Mouse (Mus musculus) embryonic facial prominence, embryonic 14.5 days (tissue): ENCODE results near the gene Klk1b11. TPM values are rescaled to one million over a fixed set of nuclear protein-coding genes. Genes with fewer than 3 reads are reported as not detected.
"Not testable (repeated sequence)": the region's sequence is repeated elsewhere in the genome, so short reads cannot be mapped to it uniquely, and the experiment has no call there.

Source experiments
- ATAC-seq: fragments of 200-750 bp; cut with Nextera tagmentation; 2 replicates; pipeline ENCODE4 v1.8.0; 2017; ENCODE audit warnings: low read depth, moderate number of reproducible peaks, moderate TSS enrichment
- DNase-seq: peaks from one replicate; pipeline ENCODE4 v3.0.0-alpha.2; 2015; ENCODE audit warnings: low spot score
- H3K27ac ChIP-seq: fragments of 300-500 bp; sonication (generic); replicated peaks from 2 replicates; pipeline ENCODE4 v1.5.1; 2014; ENCODE audit warnings: low read depth, mild to moderate bottlenecking, low read length, moderate library complexity
- H3K27me3 ChIP-seq: fragments of 300-500 bp; sonication (generic); replicated peaks from 2 replicates; pipeline ENCODE4 v1.6.1; 2014; ENCODE audit warnings: low read length; ENCODE audit not compliant: control insufficient read depth, insufficient read depth
- H3K36me3 ChIP-seq: fragments of 300-500 bp; sonication (generic); 2 replicates; pipeline ENCODE4 v1.6.1; 2014; ENCODE audit warnings: low read length, mixed read lengths; ENCODE audit not compliant: control insufficient read depth, insufficient read depth
- H3K4me1 ChIP-seq: fragments of 300-500 bp; sonication (generic); 2 replicates; pipeline ENCODE4 v1.6.1; 2014; ENCODE audit warnings: antibody characterized with exemption, low read length; ENCODE audit not compliant: control insufficient read depth, insufficient read depth
- H3K4me2 ChIP-seq: fragments of 300-500 bp; sonication (generic); 2 replicates; pipeline ENCODE4 v1.6.1; 2014; ENCODE audit warnings: low read depth, mild to moderate bottlenecking, low read length, moderate library complexity, mixed read lengths
- H3K4me3 ChIP-seq: fragments of 300-500 bp; sonication (generic); 2 replicates; pipeline ENCODE4 v1.5.1; 2014; ENCODE audit warnings: low read depth, mild to moderate bottlenecking, low read length
- H3K9ac ChIP-seq: fragments of 300-500 bp; sonication (generic); 2 replicates; pipeline ENCODE4 v1.6.1; 2014; ENCODE audit warnings: low read depth, mild to moderate bottlenecking, low read length, moderate library complexity, mixed read lengths
- H3K9me3 ChIP-seq: fragments of 300-500 bp; sonication (generic); 2 replicates; pipeline ENCODE4 v1.6.1; 2016; ENCODE audit warnings: low read length; ENCODE audit not compliant: control insufficient read depth
- WGBS: fragments of 180-500 bp; shearing (Covaris S2); extraction: QIAGEN DNeasy Blood & Tissue Kit; methylation state at CpG from one replicate; pipeline ENCODE4 v1.1.7; 2014; 5-methylcytosine and 5-hydroxymethylcytosine counted together
- polyA plus RNA-seq: library from polyadenylated mRNA; unstranded; fragments of >200 nt; fragmentation: Nextera tagmentation; extraction: Ambion mirVana; gene quantifications from 2 replicates; pipeline ENCODE4 v1.2.1, GENCODE M21; 2014

Klk1b11 gene
- polyA plus RNA-seq, 1 experiment from 2014 or later = not detected

- Histone ChIP-seq H3K4me2 (no peak overlapping the region), H3K9me3 (no peaks in the 10 kb centered on the region), H3K9ac (no peak overlapping the region)
These were observed 9.2 kb downstream of the Klk1b11 start for GRCm38 (mm10) chr7:44004847-44005246.

GRCm38 (mm10) chr7:44011868-44012267 lies 16.2 kb downstream of the Klk1b11 start, which contains the start of gene Klk1b26:
Gene Klk1b26 (plus strand): TSS chr7:44012168.
- not testable (repeated sequence) for ATAC-seq, H3K9ac ChIP-seq, H3K36me3 ChIP-seq, H3K4me2 ChIP-seq, H3K27me3 ChIP-seq, H3K4me3 ChIP-seq, DNase-seq, H3K27ac ChIP-seq, H3K9me3 ChIP-seq, H3K4me1 ChIP-seq

More at GRCm38 (mm10) chr7:44004847-44005246, 9.2 kb downstream of the Klk1b11 start:
- no peaks in the 10 kb centered on the region for H3K36me3 ChIP-seq
- DNase-seq (no peak), ATAC-seq (no peak)
- H3K27me3 ChIP-seq = no peaks in the 10 kb centered on the region
- no peaks in the 10 kb centered on the region for H3K4me1 ChIP-seq
- H3K27ac ChIP-seq = no peak overlapping the region
- no peak overlapping the region for H3K4me3 ChIP-seq

- not testable (repeated sequence) for H3K9ac ChIP-seq, H3K4me2 ChIP-seq, H3K36me3 ChIP-seq, H3K4me1 ChIP-seq, H3K9me3 ChIP-seq, H3K27ac ChIP-seq, H3K4me3 ChIP-seq, H3K27me3 ChIP-seq, ATAC-seq, DNase-seq
- WGBS = 79% methylated on average over 6 of the region's 6 CpGs
These were observed 19.0 kb downstream of the Klk1b11 start for GRCm38 (mm10) chr7:44014666-44015065.

- no peak overlapping the region for H3K27ac ChIP-seq
- no peaks in the 10 kb centered on the region for H3K27me3 ChIP-seq
- ATAC-seq = no peak
- H3K4me1 ChIP-seq = no peaks in the 10 kb centered on the region
- H3K4me2 ChIP-seq = no peak overlapping the region
- H3K36me3 ChIP-seq = no peaks in the 10 kb centered on the region
- H3K9ac ChIP-seq = no peak overlapping the region
- no peak for DNase-seq
- no peaks in the 10 kb centered on the region for H3K9me3 ChIP-seq
- 75% methylated on average over 5 of the region's 5 CpGs for WGBS
- H3K4me3 ChIP-seq = no peak overlapping the region
These were observed 19.4 kb downstream of the Klk1b11 start for GRCm38 (mm10) chr7:44015071-44015470.

Other genes with a start within 250 kb of the Klk1b11 start
- 0.37 and 0.65 TPM in 2 replicates for gene Klk12, start 227.0 kb upstream of the Klk1b11 start, polyA plus RNA-seq
- 3.2 and 5.3 TPM in 2 replicates for gene Klk11, start 221.3 kb upstream of the Klk1b11 start, polyA plus RNA-seq
- gene Klk10, start 214.8 kb upstream of the Klk1b11 start, polyA plus RNA-seq = 8.8 and 17.2 TPM in 2 replicates
- 0.28 and 0.49 TPM in 2 replicates for gene Klk9, start 204.0 kb upstream of the Klk1b11 start, polyA plus RNA-seq
- gene Klk8, start 198.3 kb upstream of the Klk1b11 start, polyA plus RNA-seq = 25.7 and 27.4 TPM in 2 replicates
- gene Klk7, start 184.6 kb upstream of the Klk1b11 start, polyA plus RNA-seq = 1.1 and 1.6 TPM in 2 replicates
- gene Klk6, start 171.4 kb upstream of the Klk1b11 start, polyA plus RNA-seq = 0.18 and 0.42 TPM in 2 replicates
- 1.3 and 1.6 TPM in 2 replicates for gene Klk5, start 153.9 kb upstream of the Klk1b11 start, polyA plus RNA-seq
- 0.14 TPM in 1 of 2 replicates, not detected in the other for gene Klk4, start 114.7 kb upstream of the Klk1b11 start, polyA plus RNA-seq
- not detected in 2 replicates for gene Klk15, start 62.1 kb upstream of the Klk1b11 start, polyA plus RNA-seq
- not detected in 2 replicates for gene Klk1b8, start 45.2 kb upstream of the Klk1b11 start, polyA plus RNA-seq
- gene Klk1b1, start 29.1 kb upstream of the Klk1b11 start, polyA plus RNA-seq = not detected in 2 replicates
- gene Klk1b9, start 19.8 kb upstream of the Klk1b11 start, polyA plus RNA-seq = not detected in 2 replicates
- 1.2 and 2.2 TPM in 2 replicates for gene Klk1b26, start 16.3 kb downstream of the Klk1b11 start, polyA plus RNA-seq
- not detected in 2 replicates for gene Klk1b27, start 56.4 kb downstream of the Klk1b11 start, polyA plus RNA-seq
- not detected in 2 replicates for gene Klk1b21, start 106.5 kb downstream of the Klk1b11 start, polyA plus RNA-seq
- gene Klk1b22, start 116.8 kb downstream of the Klk1b11 start, polyA plus RNA-seq = not detected in 2 replicates
- not detected in 2 replicates for gene Klk1b16, start 140.9 kb downstream of the Klk1b11 start, polyA plus RNA-seq
- gene Klk1b24, start 192.4 kb downstream of the Klk1b11 start, polyA plus RNA-seq = not detected in 2 replicates
- gene Klk1b3, start 202.3 kb downstream of the Klk1b11 start, polyA plus RNA-seq = not detected in 2 replicates
- gene Klk1b4, start 211.6 kb downstream of the Klk1b11 start, polyA plus RNA-seq = not detected in 2 replicates
- not detected in 2 replicates for gene Klk1b5, start 220.1 kb downstream of the Klk1b11 start, polyA plus RNA-seq
- gene Klk1, start 229.5 kb downstream of the Klk1b11 start, polyA plus RNA-seq = not detected in 2 replicates
- not detected in 2 replicates for gene Gm36864, start 240.3 kb downstream of the Klk1b11 start, polyA plus RNA-seq